Mouse (Mus musculus) brain, adult 2 months (tissue): ENCODE measurements around the gene T2.
A peak's percentile ranks its signal among the peaks of the same experiment; 100 is the strongest.
"Not testable (repeated sequence)": the region's sequence is repeated elsewhere in the genome, so short reads cannot be mapped to it uniquely, and the experiment has no call there.

ENCODE experiments used
- DNase-seq: peaks from one replicate; pipeline ENCODE4 v3.0.0; 2011; ENCODE audit warnings: low read depth, low spot score

T2 gene

GRCm38 (mm10) chr17:8367514-8368480, 12.0 kb downstream of the T2 start:
- DNase-seq, result peak; percentile 73

- peak; percentile 96 for DNase-seq
Measured at GRCm38 (mm10) chr17:8368570-8368969, 12.8 kb downstream of the T2 start.

GRCm38 (mm10) chr17:8369171-8369570, 13.4 kb downstream of the T2 start:
- peak; percentile 28 for DNase-seq

- peak; percentile 19 for DNase-seq
Measured at GRCm38 (mm10) chr17:8370634-8371229, 14.9 kb downstream of the T2 start.

DNA sequence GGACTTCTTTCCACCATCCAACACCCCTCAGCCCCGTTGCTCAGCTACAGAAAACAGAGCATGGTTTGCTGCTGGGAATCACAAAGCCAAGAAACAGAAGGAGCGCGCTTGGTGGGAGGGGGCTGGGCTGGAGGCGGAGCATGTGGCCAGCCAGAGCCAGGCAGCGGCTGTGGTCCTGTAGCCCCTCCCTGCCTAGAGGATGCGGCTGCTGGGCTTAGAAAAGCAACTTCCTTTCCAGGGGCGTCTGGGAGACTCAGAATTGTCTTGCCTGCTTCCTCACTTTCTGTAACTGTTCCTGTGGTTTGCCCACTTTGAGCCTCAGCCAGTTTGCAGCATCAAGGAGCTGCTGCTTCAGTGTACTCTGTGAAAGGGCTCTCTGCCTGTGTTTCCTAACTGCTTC, 16.0 kb downstream of the T2 start:
- peak; percentile 91 for DNase-seq

DNA sequence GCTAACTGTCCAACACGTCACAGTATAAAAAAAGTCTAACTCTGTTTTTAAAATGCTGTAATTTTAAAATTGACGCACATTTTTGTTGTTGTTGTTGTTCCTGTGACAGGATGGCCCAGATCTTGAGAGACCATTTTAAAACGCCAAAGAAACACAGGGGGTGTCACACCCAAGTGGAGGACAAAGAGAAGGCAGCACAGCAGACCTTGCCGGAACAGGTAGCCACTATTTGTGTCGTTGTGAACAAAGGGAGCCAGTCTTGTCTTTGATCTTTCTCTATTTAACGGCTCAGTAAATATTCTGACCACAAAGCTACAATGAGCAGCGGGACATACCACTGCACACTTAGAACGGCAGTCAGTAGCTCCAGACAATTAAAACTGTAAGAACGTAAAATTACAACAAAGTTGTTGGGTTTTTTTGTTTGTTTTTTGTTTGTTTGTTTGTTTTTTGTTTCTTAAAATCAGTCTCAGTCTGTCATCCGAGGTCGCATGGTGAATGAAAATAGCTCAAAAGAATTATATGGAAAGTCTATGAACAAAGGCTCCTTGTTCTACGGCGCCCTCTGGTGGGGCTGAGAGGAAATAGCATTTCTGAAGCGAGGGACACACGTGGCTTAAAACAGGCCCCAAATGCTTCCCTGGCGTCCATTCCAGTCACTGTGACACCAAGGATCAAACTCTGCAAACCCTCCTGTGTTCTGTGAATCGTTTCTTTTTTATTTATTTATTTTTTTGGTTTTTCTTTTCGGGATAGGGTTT, 16.7 kb downstream of the T2 start:
- DNase-seq, result peak; percentile 90

DNA sequence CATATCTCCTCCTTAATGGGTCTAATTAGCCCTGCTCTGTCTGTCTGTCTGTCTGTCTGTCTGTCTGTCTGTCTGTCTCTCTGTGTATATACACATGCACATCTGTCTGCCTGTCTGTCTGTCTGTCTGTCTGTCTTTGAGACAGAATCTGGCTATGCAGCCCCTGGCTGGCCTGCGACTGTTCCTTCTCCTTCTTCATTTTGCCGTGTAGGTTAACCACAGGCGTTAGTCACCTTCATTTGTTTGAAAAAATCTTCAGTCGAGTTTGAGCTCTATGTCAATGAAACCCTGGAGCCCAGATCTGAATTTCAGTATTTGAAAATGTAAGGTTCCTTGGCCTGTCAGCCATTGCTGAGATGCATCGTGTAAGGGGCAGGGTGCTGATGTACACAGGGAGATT, 21.5 kb downstream of the T2 start:
- DNase-seq, result no peak

- no peak for DNase-seq
Measured at GRCm38 (mm10) chr17:8385441-8385840, 29.6 kb downstream of the T2 start.

GRCm38 (mm10) chr17:8388463-8388862, 32.7 kb downstream of the T2 start:
- peak; percentile 76 for DNase-seq

- DNase-seq, result peak; percentile 29
Measured at GRCm38 (mm10) chr17:8388990-8389789, 33.4 kb downstream of the T2 start.

- DNase-seq, result no peak
Measured at GRCm38 (mm10) chr17:8389790-8390095, 34.0 kb downstream of the T2 start.

DNA sequence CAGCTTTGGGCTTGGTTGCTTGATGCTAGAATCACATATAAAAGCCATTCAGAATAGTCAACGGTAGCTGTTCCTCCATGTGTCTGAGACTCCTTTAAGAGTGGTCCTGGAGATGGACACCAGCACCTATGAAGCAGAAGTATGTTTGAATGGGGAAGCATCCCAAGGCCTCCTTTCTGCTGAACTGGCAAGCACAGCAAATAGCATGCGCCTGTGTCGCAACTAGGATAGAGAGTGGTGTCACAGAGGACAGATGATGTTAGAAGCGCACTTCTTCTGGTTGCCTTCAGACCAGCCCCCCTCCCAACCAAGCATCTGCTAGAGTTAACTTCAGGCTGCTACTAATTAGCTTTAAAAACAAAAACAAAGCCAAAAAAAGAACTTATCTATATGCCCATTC, 34.7 kb downstream of the T2 start:
- DNase-seq, result peak; percentile 21

GRCm38 (mm10) chr17:8396371-8396770, 40.6 kb downstream of the T2 start:
- DNase-seq, result peak; percentile 24

DNA sequence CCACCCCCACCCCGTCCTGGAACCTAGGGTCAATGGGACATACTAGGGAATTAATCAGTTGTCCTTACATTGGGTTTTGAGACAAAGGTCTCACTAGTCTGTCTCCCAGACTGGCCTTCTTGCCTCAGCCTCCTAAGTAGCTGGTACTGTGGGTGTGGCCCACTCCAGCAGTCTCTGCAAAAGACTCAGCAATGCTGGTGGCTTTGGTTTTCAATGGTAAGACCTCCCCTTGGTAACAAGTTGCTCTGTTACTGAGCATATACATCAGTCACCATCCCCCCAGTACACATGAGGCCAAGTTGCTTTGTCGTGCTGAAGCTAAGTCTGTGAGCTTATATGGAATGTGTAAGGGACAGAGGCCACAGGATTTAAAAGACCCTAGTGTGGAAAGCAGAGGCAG, 42.2 kb downstream of the T2 start:
- DNase-seq, result no peak

DNA sequence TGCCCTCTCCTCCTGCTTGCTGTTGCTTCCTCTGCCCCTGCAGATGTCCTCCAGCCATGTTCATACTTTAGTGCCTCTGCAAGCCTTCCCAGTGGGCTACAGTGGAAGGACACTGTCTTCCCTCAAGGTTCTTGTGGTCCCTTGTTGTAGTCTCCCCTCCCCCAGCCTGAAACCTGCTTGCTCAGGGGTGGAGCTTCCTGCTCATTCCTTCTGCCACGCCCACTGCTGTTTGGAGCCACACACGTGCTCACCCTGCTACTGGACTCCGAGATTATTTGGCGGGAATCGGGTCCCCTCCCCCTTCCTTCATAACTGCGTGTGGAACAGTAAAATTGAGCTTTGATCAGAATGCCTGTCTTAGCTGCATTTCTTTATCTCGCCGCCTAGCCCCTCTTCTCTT, 48.1 kb downstream of the T2 start:
- not testable (repeated sequence) for DNase-seq

DNA sequence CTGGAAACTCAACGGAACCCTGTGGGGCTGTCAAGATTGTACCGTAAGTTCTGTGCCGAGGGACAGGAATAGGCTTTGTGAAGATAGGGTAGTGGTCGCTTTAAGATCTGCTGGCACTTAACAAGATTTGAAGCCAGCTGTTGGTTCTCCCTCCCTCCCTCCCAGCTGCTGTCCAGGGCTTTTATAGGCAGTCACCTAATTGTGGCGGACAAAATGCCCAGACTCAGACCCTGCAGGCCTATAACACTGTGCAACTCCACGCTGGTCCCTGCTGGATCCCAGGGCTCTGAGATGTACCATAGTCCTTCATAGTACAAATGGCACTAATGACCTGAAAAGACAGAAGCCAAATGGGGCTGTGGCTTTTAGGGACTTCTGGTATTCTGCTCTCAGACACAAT, 50.5 kb downstream of the T2 start:
- DNase-seq, result no peak

- not testable (repeated sequence) for DNase-seq
Measured at GRCm38 (mm10) chr17:8408002-8408401, 52.2 kb downstream of the T2 start.

DNA sequence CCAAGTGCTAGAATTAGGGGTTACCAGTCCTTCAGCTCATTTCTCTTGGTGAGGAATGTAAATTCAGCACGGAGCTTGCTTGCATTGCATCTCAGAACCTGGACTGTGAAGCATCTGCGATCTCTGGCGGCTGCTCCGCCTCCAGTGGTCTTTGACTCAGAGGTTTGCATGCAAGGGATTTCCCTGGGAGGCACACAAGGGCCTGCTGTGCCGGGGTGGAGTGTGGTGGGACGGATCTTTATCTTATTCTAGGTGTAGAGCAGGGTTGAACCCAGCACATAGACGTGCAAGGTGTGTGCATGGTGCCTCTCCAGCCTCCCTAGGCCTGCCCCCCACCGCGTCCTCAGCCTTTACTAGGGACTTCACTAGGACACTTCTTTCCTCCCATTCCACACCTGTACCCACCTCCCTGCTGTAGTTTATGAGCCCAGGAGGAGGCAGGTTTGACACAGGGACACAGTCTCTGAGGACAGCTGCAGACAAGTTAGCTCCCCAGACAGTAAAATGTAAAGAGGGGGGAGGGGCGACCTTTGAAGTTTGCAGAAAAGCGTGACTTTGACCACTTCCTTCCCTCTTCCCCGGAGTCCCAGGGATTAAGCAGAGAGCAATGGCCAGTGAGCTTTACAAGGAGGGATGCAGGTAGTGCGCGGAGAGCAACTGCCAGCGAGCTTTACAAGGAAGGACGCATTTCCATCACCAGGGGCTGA, 53.0 kb downstream of the T2 start:
- peak; percentile 22 for DNase-seq

DNA sequence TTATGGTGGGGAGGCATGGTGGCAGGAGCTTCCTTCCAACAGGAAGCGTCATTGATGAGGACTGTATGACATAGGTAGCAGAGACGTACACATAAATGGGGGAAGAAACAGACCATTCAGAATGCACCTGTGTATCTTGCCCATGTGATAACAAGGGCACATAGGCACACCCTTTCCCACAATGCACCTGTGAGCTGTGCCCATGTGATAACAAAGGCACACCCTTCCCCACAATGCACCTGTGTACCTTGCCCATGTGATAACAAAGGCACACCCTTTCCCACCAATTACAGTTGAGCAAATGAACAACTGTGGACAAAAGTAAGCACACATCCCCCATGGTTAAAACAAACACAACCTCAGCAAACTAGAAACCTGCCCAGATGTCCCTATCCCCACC, 54.5 kb downstream of the T2 start:
- DNase-seq, result no peak

- no peak for DNase-seq
Measured at GRCm38 (mm10) chr17:8413656-8414055, 57.9 kb downstream of the T2 start.

- peak; percentile 20 for DNase-seq
Measured at GRCm38 (mm10) chr17:8415533-8415932, 59.7 kb downstream of the T2 start.
